Mouse (Mus musculus): ENCODE results near the gene Cep57. TPM values are rescaled to one million over a fixed set of nuclear protein-coding genes. Genes with fewer than 3 reads are reported as not detected.

Cep57 gene
- total RNA-seq (2021): 10 to 100 TPM; 17.8 to 24.7 TPM
- long read RNA-seq, experiment 1, transcript Cep57-201 (11 exons, 2,523 nt): major isoform, 5 of 18 reads
- long read RNA-seq, experiment 1, partial matches to known transcripts: 5 of 18 reads
- long read RNA-seq, experiment 1, other reads (novel, unspliced or antisense): 2 of 18 reads
- long read RNA-seq, experiment 2, transcript Cep57-201 (11 exons, 2,523 nt): major isoform, 10 of 15 reads
- long read RNA-seq, experiment 2, partial matches to known transcripts: 0 of 15 reads
- long read RNA-seq, experiment 2, other reads (novel, unspliced or antisense): 3 of 15 reads

DNA sequence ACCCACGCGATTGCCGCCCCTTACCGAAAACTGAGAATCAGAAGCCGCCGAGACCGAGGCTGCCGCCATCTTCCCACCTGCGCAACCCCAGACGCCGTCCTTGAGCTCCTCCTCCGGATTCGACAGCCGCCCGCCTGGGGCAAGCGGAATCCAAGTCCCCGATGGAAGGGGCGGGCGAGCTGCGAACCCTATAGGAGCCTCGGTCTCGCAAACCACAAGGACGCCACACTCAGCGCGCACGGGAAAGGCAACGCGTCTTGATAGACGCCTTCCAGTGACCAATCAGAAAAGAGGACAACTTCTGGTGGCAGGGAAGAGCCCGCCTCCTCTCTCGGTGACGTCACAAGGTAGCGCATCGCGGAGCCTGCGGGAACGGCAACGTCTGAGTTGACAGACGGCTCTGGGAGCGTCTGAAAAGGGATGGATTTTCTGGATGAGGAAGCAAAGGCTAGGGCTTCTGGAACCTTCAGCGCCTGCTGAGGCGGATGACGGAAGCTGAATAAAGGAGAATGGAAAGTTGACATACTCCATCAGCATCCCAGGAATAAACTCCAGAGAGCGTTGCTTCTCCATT, at the start of gene Cep57:
Cep57 (minus strand) TSS at position 276 of the 574 bp plus-strand sequence.
- peak; percentile 92 for DNase-seq

DNA sequence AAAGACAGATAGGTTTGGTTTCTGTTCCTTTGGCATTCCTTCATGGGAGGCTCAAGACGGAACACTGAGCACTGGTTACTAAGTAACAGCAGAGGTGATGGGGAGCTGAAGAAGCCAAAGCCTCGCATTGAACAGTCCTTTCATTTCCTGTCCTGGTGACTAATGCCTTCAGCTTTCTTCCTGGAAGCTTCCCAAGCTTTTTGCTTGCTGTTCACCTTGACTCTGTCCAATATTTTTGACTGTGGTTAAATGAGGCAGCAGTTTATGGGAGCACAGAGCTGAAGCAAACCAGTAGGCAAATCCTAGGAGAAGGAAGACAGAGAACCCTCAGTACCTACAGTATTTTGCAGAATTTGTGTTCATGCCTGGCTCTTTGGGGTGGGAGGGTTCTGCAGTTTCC, 48.4 kb upstream of the Cep57 start:
- no peak for DNase-seq

DNA sequence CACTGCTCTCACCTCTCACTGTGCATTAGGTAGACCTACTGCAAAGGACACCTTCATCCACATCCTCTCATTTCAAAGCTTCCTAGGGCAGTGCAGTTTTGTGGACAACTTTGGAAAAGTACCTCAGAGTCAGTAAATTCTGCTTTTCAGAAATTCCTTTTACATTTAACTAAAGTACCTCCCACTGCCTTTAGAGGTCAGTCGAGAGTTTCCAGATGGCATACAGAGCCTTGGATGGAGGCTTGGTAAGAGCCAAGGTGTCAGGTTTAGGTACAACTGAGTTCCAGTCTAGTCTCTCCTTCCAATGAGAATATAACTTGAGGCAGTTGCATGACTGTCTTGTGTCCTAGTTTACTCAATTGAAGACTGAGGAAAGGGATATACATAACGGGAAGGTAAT, 47.5 kb upstream of the Cep57 start:
- no peak for DNase-seq

DNA sequence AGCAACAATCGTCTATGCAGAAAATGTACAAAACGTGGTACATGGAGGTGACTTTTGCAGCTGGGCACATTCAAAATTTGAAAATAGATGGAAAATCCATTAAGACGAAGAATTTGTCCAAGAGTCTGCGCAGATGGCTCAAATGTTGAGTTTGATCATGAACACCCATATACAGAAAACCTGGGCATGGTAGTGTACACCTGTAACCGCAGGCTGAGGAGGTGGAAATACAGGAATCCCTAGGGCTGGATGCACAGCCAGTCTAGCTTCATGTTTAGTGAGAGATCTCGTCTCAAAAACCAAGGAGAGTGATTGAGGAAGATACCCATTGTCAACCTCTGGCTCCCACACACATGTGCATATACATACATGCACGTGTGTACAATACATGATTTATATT, 44.7 kb upstream of the Cep57 start:
- DNase-seq: no peak

DNA sequence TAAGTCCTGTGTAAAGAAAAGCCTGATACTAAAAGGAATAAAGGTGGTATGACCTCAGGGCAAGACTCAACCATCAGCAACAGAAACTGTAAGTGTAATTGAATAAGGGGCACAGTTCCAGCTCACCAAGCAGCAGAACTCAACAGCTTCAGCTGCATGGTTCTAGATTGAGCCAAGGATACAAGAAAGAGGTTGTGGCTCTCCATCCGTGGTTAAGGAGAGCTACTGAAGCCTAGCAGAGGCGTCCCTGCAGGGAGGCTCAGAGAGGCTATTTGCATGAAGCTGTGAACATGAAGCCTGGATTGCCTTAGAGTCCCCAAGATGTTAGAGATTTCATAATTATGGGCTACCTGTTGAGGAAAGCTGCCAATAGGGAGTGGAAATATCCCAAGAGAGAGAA, 40.7 kb upstream of the Cep57 start:
- DNase-seq: no peak

DNA sequence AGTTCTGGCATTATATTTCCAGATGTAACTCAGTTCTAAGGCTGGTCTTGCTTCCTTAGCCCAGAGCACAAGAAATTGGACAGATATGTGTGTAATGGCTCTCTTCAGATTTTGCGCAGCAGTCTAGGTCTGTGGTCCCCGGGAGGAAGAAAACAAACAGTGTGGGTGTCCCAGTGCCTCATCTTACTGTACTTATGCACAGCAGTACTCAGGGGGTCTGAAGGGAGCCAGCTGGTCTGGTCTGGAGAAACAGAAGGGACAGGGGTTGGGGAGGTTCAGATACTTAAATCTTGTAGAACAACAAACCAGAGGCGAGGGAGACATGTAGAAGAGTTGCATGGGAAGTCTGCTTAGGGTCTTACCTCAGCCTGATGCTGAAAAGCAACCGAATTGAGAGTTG, 29.9 kb upstream of the Cep57 start:
- DNase-seq: no peak

DNA sequence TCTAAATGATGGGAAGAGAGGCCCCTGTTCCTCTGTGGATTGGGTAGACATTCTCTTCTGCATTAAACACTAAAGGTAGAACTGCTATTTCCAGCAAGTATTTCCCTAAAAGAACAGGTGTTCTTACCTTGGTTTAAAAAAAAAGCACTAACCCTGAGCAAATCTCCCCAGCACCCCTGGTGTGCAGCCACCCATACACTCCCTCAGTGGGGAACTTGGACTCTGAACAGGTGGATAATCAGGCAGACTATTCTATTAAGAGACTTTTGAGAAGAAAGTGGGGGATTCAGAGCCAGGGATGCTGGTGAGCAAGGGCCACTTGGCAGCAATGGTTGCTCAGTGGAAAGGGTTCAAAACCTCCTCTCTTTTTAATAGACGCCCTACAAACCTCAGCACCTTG, 29.3 kb upstream of the Cep57 start:
- no peak for DNase-seq

DNA sequence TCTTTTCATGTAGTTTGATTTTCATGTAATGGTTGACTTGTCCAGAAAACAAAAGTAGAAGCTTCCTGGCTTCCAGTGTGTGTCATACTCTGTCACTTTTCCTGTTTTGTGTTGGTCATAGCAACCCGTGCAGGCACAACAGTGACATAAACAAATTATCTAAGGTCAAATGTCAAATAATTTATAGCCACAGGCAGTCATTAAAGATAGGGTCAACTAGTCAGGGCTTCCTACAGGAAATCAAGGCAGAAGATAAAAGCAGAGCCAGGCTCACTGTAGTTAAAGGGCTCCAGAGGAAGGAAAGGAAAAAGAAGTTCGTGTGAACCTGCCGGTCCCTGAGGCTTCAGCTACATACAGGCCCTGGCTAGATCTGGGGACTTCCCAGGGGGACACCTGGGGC, 27.0 kb upstream of the Cep57 start:
- no peak for DNase-seq

DNA sequence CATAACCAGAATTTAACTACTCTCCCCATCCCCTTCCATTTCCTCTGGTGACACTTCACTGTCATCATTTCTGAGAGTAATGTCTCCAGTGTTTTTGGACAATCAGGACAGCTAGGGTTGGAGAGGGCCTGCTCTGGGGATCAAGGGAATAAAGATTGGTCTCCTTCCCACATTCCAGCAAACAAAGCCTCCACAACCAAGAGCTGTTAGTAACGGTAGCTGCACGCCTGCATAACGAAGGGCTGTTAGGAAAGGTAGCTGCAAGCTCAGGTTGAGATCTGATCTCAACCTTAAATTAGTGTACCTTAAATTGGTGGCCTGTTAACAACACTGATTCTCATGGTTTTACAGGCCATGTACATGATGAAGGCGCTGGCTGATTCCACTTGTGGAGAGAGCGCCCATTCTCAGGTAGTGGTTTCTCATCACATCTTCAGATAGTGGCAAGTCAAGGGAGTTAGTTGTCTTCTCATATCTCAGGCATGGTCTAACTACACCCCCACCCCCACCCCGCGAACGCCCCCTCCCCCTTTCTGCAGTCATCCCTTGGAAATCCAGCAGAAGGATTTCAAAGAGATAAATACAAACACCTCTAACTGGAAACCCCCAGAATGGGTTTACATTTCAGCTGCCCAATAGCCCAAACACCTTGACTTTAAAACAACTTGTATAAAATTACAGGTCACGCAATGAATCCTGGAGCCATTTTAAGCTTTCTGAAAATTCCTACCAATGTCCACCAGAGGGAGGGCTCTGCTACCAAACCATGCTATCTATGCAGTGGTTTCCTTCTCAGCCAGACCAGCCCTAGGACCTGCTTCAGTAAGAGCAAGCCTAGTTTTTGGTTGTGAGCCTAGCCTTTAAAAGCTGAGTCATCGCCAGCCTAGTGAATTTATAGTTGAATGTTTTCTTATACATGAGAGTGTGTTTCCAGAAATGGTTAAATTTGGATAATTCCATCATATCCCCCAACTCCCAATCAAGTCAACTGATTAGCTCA, 21.9 kb upstream of the Cep57 start:
- DNase-seq: peak; percentile 29

DNA sequence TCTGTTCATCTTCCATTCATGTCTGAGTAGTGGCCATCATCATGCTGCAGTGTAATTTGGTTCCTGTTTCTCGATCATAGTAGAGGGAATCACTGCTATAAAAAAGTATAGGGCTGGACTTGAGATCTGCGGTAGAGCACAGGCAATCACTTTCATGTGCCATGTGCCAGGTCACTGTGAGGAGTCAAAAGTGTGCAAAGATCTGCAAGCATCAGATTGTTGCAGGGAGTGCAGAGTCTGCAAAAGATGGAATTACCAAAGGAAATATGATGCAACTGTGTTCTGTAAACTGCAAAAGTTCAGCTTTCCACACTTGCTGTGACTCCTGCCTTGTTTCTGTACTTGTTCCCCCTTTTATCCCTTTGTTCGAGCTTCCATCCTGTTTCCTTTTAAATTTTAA, 20.7 kb upstream of the Cep57 start:
- no peak for DNase-seq

DNA sequence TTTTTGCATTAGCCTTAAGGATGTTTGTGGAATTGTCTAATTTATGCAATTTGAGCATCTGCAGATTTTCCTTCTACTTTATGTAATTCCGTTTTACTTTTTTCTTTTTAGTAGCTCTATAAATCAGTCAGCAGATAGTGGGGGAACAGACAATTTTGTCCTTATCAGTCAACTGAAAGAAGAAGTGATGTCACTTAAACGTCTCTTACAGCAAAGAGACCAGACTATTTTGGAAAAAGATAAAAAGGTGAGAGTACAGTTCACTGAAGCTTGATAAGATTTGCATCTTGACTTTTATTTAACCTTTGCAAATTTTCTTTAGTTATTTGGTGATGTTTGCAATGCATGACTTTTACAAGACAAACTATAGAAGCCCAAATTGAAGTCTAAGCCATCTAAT, 9.8 kb upstream of the Cep57 start:
- DNase-seq: no peak

DNA sequence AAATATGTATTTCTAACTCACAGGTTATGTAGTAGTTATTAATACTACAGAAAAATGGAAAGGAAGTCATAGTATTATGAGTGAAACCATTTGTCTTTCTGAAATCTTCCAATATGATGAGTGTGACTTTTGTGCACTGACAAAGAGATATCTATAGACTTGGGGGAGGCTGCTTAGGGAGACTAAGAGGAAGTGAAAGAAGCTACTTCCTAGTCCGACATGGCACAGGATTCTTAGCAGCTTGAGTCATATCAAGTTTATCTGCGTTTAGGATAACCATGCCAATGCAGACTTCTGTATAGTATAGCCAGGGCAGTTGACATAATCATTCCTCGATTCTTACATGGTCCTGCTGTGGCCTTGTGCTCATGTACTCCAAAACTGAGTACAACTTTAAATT, 8.3 kb upstream of the Cep57 start:
- DNase-seq: no peak

DNA sequence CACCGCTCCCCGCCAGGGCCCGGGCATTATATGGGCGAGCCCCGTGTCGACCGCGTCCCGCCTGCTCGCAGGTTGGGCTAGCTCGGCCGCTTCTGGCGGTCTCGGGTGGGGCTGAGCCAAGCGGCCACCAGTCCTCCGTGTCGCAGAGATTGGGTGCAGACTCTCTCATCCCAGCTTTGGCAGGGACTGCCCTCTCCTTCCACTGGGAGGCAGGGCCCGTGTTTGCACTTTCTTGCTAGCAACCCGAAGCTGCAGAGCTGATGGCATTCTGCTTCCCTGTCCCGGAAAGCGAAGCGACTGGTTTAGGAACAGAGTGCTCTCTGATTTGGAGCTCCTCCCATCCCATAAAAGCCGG, 1.2 kb upstream of the Cep57 start:
- no peak for DNase-seq

DNA sequence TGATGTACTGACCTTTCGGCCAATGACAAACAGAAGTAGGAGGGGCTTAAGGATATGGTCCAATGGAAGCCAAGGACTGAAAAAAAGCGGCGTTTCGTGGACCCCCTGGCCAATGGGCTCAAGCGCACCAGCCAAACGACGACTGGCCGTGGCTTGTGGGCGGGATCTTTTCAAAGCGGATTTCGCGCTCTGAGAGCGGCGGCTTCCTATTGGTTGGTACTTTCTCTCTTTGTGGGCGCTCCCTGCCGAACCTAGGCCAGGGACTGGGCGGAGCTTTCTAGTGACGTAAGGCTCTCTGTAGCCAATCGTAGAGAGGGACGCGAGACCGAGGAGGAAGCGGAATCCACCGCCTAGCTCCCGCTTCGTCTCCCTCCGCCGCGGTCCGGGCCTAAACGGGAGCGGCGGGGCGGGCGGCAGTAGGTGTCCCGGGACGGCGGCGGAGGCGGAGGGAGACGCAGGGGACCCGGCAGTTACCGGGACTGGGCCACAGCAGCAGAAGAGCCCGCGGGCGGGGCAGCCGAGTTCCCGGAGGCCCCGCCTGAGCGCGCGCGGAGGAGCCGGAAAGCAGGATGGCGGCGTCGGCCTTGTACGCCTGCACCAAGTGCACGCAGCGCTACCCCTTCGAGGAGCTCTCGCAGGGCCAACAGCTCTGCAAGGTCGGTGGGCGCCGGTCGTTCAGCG, 639 bp upstream of the Cep57 start, which contains the start of gene Fam76b:
Fam76b (plus strand) TSS at position 311 of the 681 bp plus-strand sequence.
- DNase-seq: peak; percentile 99

DNA sequence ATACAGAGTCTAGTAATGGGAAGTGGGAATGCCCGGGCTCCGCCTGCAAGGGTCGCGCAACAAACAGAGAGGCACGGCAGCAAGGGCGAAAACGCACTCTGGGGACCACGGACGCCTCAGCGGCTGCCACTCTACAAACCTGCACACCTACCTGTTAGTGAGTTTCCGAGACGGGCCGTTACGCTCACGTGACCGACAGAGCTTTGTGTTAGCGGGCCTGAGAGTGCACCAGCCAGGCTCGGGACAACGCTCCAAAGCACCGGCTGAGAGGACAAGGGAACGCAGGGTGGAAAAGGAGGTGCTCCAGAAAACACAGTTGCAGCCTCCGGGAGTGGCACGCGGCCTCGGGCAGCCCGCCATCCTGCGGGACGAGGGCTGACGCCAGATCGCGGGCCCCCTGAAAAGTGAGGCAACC, 509 bp downstream of the Cep57 start:
- DNase-seq: peak; percentile 76

DNA sequence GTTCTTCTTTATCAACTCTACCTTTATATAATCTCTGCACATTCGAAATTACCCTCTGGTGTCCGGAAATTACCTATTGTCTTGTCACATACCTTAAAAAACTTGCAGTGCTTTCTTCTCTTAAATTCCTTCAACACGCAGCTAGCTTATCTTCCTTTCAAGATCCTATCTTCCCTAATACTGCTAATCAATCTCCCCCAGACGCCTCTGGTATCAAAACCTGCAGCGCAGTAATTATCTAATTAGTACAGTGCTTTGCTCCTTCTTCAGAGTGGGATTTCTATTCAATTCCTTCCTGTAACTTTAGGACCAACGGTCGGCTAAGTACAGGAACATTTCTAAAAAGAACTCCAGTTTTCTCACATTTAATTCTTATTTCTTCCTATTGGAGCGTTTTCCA, 1.0 kb downstream of the Cep57 start:
- DNase-seq: no peak

DNA sequence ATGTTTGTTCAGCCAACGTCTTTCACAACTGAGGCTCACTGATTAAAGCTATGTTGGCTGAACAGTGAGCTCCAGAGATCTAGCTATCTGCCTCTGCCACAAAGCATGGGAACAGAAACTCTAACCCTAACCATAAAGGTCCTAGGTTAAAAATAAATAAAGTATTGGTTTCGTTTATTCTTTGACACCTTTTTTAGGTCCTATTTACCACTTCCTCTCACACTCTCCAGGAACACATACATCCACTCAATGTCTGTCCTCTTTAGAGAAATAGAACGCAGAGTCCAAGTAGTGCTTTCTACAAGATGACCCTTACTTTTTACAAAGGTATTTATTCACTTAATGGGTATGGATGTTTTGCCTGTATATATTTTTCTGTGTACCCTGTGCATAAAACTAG, 6.1 kb downstream of the Cep57 start:
- DNase-seq: no peak

DNA sequence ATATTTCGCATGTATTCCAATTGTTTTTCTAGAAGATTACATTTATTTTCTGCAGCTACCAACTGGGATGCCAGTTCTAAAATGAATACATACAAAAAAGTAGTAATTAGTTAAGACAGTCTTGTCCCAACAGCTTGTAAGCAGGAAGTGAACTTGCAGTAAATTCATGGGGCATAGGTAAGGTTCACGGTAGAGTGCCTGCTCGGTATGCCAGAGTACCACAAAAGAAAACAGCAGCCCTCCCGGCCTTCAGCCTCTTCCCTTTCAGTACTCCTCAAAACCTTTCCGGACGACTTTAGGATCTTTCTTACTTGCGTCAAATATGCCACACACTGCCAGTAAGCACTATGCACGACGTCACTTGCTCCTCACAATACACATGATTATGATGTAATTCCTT, 8.5 kb downstream of the Cep57 start:
- DNase-seq: no peak

DNA sequence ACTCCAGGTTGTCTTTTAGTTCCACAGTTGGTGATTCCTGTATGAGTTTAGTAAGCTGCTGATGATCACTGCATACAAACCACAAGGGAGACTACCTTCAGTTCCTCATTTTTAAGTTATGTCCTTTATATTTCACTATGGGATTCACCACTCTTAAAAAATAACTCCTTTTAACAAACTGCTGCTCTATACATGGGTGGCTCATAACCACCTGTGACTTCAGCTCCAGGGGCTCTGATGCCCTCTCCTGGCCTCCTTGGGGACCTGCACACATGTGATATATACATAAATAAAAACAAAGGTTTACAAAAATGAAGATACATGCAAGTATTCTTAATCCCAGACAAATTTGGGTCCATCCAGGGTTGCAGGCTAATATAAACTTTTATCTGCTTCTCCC, 17.0 kb downstream of the Cep57 start:
- no peak for DNase-seq

DNA sequence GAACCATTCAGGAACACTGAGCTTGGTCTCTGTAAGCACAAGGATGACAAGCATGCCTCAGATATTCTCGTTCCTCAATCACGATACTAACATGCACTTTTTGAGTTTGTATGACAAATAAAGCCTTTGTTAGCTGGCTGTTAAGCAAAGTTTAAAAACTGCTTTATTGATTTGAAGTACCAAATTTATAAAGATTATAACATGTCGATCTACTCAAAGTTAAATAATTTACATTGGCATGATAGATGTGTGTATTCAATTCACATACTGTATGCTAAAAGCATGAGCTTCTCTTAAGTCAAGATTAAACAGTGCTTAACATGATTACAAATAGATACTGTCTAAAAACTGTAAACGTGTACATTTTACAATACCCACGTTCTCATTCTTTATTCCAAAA, 19.2 kb downstream of the Cep57 start:
- DNase-seq: no peak

DNA sequence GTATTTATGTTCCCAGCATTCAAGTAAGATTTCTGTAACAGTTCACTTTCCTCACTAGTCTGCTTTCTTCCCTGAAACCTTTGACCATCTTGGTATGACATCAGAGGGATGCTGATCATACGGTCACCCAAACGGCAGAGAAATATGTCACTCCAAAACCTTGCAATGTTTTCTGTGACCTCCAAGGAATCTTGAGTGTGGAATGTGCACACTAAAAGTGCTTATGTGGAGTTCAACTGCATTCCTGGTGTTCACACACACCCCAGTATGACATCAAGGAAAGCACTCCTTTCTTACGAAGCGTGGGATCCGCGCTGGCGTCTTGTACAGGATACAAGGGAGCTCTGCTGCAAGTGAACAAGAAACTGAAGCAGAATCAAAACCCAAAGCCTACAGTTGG, 20.1 kb downstream of the Cep57 start:
- DNase-seq: no peak

DNA sequence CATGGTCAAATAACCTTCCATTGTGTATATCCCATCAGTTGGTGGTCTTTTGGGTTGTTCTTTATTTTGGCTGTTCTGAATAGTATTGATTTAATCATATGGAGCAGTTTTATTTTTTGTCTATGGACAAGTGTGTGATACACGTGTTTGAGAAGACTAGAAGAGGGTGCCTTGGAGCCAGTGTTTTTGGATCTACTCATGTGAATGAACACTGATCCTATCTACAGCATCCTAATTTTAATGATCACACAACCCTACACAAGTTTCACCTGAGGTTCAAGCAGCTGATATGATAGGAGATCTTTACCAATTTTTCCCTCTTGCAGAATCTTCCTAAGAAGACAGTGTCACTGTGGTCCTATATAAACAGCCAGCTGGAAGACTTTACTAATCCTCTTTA, 22.4 kb downstream of the Cep57 start:
- no peak for DNase-seq

DNA sequence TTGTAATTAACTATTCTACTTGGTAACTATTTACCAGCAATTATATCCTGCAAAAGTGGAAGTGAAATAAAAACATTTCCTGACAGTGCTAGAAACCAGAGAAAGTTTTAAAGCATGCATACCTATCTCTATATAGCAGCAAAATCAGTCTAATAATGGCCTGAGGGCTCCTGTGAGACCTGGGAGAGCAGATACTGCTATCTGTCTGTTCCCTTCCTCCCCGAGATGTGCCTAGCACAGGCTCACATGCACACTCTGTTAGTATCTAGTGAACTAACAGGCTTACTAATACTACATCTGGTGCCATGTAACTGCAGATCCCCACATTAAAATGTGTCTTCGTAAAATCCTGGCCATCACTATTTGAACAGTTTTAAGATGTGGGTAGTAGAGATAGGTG, 32.2 kb downstream of the Cep57 start:
- DNase-seq: no peak

All from adrenal gland, postnatal 10 days (tissue).